Mouse (Mus musculus): Measurements from ENCODE around the gene Cnppd1.

GRCm38 (mm10) chr1:75138448-75138847 is 4.1 kb downstream of the Cnppd1 start:
- TF ChIP-seq POLR2A (IDR thresholded peaks at IDR 0.05; ENCODE audit: borderline replicate concordance, low read depth, low read length) (no peak), CTCF (IDR thresholded peaks at IDR 0.05; ENCODE audit: low read depth, low read length) (no peak)

Measured in bone marrow macrophage, adult 2 months (primary cell).